Mouse (Mus musculus) C2C12 (cell line): ENCODE data around the gene Akap13. TPM values are rescaled to one million over a fixed set of nuclear protein-coding genes. Genes with fewer than 3 reads are reported as not detected.

ENCODE experiments used
- H3K27me3 ChIP-seq: one replicate; pipeline ENCODE4 v1.6.1; 2011; ENCODE audit not compliant: control insufficient read depth, insufficient read depth, insufficient read length
- H3K36me3 ChIP-seq: one replicate; pipeline ENCODE4 v1.6.1; 2011; ENCODE audit not compliant: control insufficient read depth, insufficient read depth
- H3K4me3 ChIP-seq: one replicate; pipeline ENCODE4 v1.5.1; 2011; ENCODE audit warnings: mild to moderate bottlenecking, control low read depth; ENCODE audit not compliant: poor library complexity, insufficient read depth, severe bottlenecking
- H3K79me2 ChIP-seq: one replicate; pipeline ENCODE4 v1.6.1; 2011; ENCODE audit not compliant: control insufficient read depth, insufficient read depth
- H3K79me3 ChIP-seq: one replicate; pipeline ENCODE4 v1.6.1; 2011; ENCODE audit warnings: low read depth, control low read depth
- H3ac ChIP-seq: one replicate; pipeline ENCODE3; 2011; ENCODE audit warnings: low read depth; ENCODE audit not compliant: control insufficient read depth, insufficient read length
- CEBPB ChIP-seq: IDR thresholded peaks from one replicate; pipeline ENCODE4 v1.6.1; 2011; ENCODE audit warnings: low read depth, mild to moderate bottlenecking, control low read depth, moderate library complexity
- CTCF ChIP-seq: IDR thresholded peaks from one replicate; pipeline ENCODE4 v1.5.1; 2011; ENCODE audit not compliant: control insufficient read depth, insufficient read depth, insufficient read length
- FOSL1 ChIP-seq: IDR thresholded peaks from one replicate; pipeline ENCODE4 v1.8.0; 2011; ENCODE audit warnings: mild to moderate bottlenecking, low read length; ENCODE audit not compliant: poor library complexity, insufficient read depth, severe bottlenecking
- MAX ChIP-seq: IDR thresholded peaks from one replicate; pipeline ENCODE4 v1.6.1; 2011; ENCODE audit warnings: mild to moderate bottlenecking, control low read depth
- MYOD1 ChIP-seq: IDR thresholded peaks from one replicate; pipeline ENCODE4 v1.6.1; 2011; ENCODE audit warnings: low read depth; ENCODE audit not compliant: control insufficient read depth, insufficient read length
- MYOG ChIP-seq: IDR thresholded peaks from one replicate; pipeline ENCODE4 v1.6.1; 2011; ENCODE audit not compliant: control insufficient read depth, insufficient read length; ENCODE audit errors: extremely low read depth
- USF1 ChIP-seq: IDR thresholded peaks from one replicate; pipeline ENCODE4 v1.6.1; 2011; ENCODE audit warnings: low read depth, mild to moderate bottlenecking, control low read depth, moderate library complexity
- polyA plus RNA-seq: library from polyadenylated mRNA; unstranded; fragments of >200 nt; fragmentation: generic; extraction: Trizol; gene quantifications from one replicate; pipeline ENCODE4 v1.2.1, GENCODE M21; 2012; ENCODE audit warnings: missing spikeins

Gene Akap13
- polyA plus RNA-seq, 1 experiment: 11.1 TPM

DNA sequence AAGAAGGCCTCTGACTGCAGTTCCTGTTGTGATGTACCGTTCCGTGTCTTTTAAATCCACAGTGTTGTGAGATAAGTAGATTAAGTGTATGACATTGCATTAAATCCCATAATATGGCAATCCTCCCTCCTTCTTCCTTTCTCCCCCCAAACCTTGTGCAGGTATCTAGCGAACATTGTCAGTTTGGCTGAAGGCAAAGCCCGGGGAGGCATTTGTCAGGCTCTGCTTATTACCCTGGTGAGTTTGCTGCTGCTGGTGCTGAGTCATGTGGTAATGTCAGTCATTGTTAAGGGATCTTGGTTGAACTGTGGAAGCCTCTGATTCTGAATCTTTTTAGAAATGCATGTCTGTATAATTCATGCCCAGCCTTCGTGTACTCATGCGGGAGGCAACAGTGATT lies 60.1 kb downstream of the Akap13 start:
- Histone ChIP-seq H3K79me2 (peaks cover 46% of the 10 kb centered on the region), H3K4me3 (no peak overlapping the region), H3K27me3 (no peaks in the 10 kb centered on the region), H3K79me3 (peaks cover 18% of the 10 kb centered on the region), H3ac (no peak overlapping the region), H3K36me3 (no peaks in the 10 kb centered on the region)
- TF ChIP-seq MYOG (no peak), CEBPB (no peak), USF1 (no peak), FOSL1 (no peak), MYOD1 (no peak), MAX (no peak), CTCF (no peak)

- TF ChIP-seq CTCF (no peak), FOSL1 (no peak), MYOG (no peak), MAX (no peak), MYOD1 (no peak)
- no peak overlapping the region for H3ac ChIP-seq
- peaks cover 56% of the 10 kb centered on the region for H3K79me2 ChIP-seq
- H3K27me3 ChIP-seq: no peaks in the 10 kb centered on the region
- H3K79me3 ChIP-seq: peaks cover 17% of the 10 kb centered on the region
- no peaks in the 10 kb centered on the region for H3K36me3 ChIP-seq
- no peak overlapping the region for H3K4me3 ChIP-seq
These were observed 61.6 kb downstream of the Akap13 start for GRCm38 (mm10) chr7:75516716-75517619.

DNA sequence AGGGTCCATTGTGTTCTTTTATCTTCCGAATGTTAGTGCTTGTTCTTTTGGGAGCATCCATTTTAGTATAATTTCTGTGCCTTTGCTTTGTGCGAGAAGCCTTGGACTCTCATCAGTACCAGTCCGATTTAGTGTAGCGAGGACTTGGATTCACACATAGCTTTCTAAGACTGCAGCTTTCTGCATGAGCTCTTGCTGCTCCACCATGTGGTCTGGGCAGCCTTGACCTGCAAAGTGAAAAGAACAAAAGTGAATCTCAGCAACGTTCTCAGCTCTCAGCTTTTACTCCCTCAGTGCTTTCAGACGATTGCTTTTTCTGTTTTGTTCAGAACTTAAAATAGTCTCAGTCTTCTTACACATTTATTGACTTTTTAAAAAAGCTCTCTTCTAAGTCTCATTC lies 65.2 kb downstream of the Akap13 start:
- TF ChIP-seq MYOD1 (no peak), MAX (no peak), MYOG (no peak), USF1 (no peak), CTCF (no peak), FOSL1 (no peak), CEBPB (no peak)
- Histone ChIP-seq H3K27me3 (no peaks in the 10 kb centered on the region), H3K79me3 (peaks cover 9% of the 10 kb centered on the region), H3K4me3 (no peak overlapping the region), H3K79me2 (peaks cover 61% of the 10 kb centered on the region), H3K36me3 (no peaks in the 10 kb centered on the region), H3ac (no peak overlapping the region)

DNA sequence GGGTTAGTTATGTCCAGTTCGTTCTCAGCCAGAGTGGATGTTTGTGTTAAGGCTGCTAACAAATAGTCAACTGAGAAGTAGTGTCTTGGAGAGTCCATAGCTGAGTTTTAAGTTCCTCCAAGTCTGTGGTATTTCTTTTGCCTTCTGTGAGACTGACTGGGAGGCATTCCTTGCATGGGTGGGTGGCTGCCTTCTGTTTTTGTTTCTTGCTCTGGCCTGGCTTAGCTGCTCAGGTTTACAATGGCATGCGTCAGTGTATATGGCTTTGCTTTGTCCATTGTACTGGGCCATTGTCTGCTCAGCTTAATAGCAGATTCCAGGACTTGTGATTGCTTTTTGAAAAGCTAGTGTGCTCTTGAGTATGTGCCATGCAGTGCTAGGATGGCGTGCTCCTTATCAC lies 65.9 kb downstream of the Akap13 start:
- Histone ChIP-seq H3K4me3 (no peak overlapping the region), H3ac (no peak overlapping the region), H3K79me2 (peaks cover 55% of the 10 kb centered on the region), H3K79me3 (peaks cover 9% of the 10 kb centered on the region), H3K27me3 (no peaks in the 10 kb centered on the region), H3K36me3 (no peaks in the 10 kb centered on the region)
- TF ChIP-seq MYOD1 (no peak), FOSL1 (no peak), USF1 (no peak), MAX (no peak), CTCF (no peak), MYOG (no peak)

GRCm38 (mm10) chr7:75522226-75522625 lies 66.9 kb downstream of the Akap13 start:
- no peak for TF ChIP-seq CTCF
- TF ChIP-seq MYOD1: no peak
- H3K4me3 ChIP-seq: no peak overlapping the region
- no peak overlapping the region for H3ac ChIP-seq
- no peaks in the 10 kb centered on the region for H3K27me3 ChIP-seq
- H3K79me3 ChIP-seq: peaks cover 6% of the 10 kb centered on the region
- peaks cover 51% of the 10 kb centered on the region for H3K79me2 ChIP-seq
- H3K36me3 ChIP-seq: no peaks in the 10 kb centered on the region
